Mouse (Mus musculus) testis, adult 2 months (tissue): ENCODE data around the gene Olr1.

ENCODE experiments used
- CTCF ChIP-seq: fragments of 200-500 bp; IDR thresholded peaks from 2 replicates; pipeline ENCODE4 v1.5.1; 2012; ENCODE audit warnings: low read depth, mild to moderate bottlenecking, inconsistent platforms, low read length, moderate library complexity; ENCODE audit not compliant: control insufficient read depth, insufficient read depth, insufficient replicate concordance
- POLR2A ChIP-seq: fragments of 200-500 bp; IDR thresholded peaks from 2 replicates; pipeline ENCODE4 v1.6.1; 2012; ENCODE audit warnings: low read depth, mild to moderate bottlenecking, inconsistent platforms, low read length, moderate library complexity; ENCODE audit not compliant: control insufficient read depth

- TF ChIP-seq CTCF (no peak), POLR2A (no peak)
Observed at GRCm38 (mm10) chr6:129510120-129510911, 3.4 kb upstream of the Olr1 start.
